Mouse (Mus musculus) testis, adult 2 months (tissue): Measurements from ENCODE around the gene Mink1.

Experiments
- CTCF ChIP-seq: fragments of 200-500 bp; IDR thresholded peaks from 2 replicates; pipeline ENCODE4 v1.5.1; 2012; ENCODE audit warnings: low read depth, mild to moderate bottlenecking, inconsistent platforms, low read length, moderate library complexity; ENCODE audit not compliant: control insufficient read depth, insufficient read depth, insufficient replicate concordance
- POLR2A ChIP-seq: fragments of 200-500 bp; IDR thresholded peaks from 2 replicates; pipeline ENCODE4 v1.6.1; 2012; ENCODE audit warnings: low read depth, mild to moderate bottlenecking, inconsistent platforms, low read length, moderate library complexity; ENCODE audit not compliant: control insufficient read depth

GRCm38 (mm10) chr11:70623053-70623742 lies 60.5 kb downstream of the Mink1 start:
- TF ChIP-seq CTCF (peak; percentile 9; the same call in 1 of the 2 replicates), POLR2A (no peak)
